Mouse (Mus musculus) embryonic facial prominence, embryonic 14.5 days (tissue): ENCODE results near the gene Gadl1. TPM values are rescaled to one million over a fixed set of nuclear protein-coding genes. Genes with fewer than 3 reads are reported as not detected.

Experiments
- ATAC-seq: fragments of 200-750 bp; cut with Nextera tagmentation; 2 replicates; pipeline ENCODE4 v1.8.0; 2017; ENCODE audit warnings: low read depth, moderate number of reproducible peaks, moderate TSS enrichment
- DNase-seq: peaks from one replicate; pipeline ENCODE4 v3.0.0-alpha.2; 2015; ENCODE audit warnings: low spot score
- H3K27ac ChIP-seq: fragments of 300-500 bp; sonication (generic); replicated peaks from 2 replicates; pipeline ENCODE4 v1.5.1; 2014; ENCODE audit warnings: low read depth, mild to moderate bottlenecking, low read length, moderate library complexity
- H3K27me3 ChIP-seq: fragments of 300-500 bp; sonication (generic); replicated peaks from 2 replicates; pipeline ENCODE4 v1.6.1; 2014; ENCODE audit warnings: low read length; ENCODE audit not compliant: control insufficient read depth, insufficient read depth
- H3K36me3 ChIP-seq: fragments of 300-500 bp; sonication (generic); 2 replicates; pipeline ENCODE4 v1.6.1; 2014; ENCODE audit warnings: low read length, mixed read lengths; ENCODE audit not compliant: control insufficient read depth, insufficient read depth
- H3K4me1 ChIP-seq: fragments of 300-500 bp; sonication (generic); 2 replicates; pipeline ENCODE4 v1.6.1; 2014; ENCODE audit warnings: antibody characterized with exemption, low read length; ENCODE audit not compliant: control insufficient read depth, insufficient read depth
- H3K4me2 ChIP-seq: fragments of 300-500 bp; sonication (generic); 2 replicates; pipeline ENCODE4 v1.6.1; 2014; ENCODE audit warnings: low read depth, mild to moderate bottlenecking, low read length, moderate library complexity, mixed read lengths
- H3K4me3 ChIP-seq: fragments of 300-500 bp; sonication (generic); 2 replicates; pipeline ENCODE4 v1.5.1; 2014; ENCODE audit warnings: low read depth, mild to moderate bottlenecking, low read length
- H3K9ac ChIP-seq: fragments of 300-500 bp; sonication (generic); 2 replicates; pipeline ENCODE4 v1.6.1; 2014; ENCODE audit warnings: low read depth, mild to moderate bottlenecking, low read length, moderate library complexity, mixed read lengths
- H3K9me3 ChIP-seq: fragments of 300-500 bp; sonication (generic); 2 replicates; pipeline ENCODE4 v1.6.1; 2016; ENCODE audit warnings: low read length; ENCODE audit not compliant: control insufficient read depth
- WGBS: fragments of 180-500 bp; shearing (Covaris S2); extraction: QIAGEN DNeasy Blood & Tissue Kit; methylation state at CpG from one replicate; pipeline ENCODE4 v1.1.7; 2014; 5-methylcytosine and 5-hydroxymethylcytosine counted together
- polyA plus RNA-seq: library from polyadenylated mRNA; unstranded; fragments of >200 nt; fragmentation: Nextera tagmentation; extraction: Ambion mirVana; gene quantifications from 2 replicates; pipeline ENCODE4 v1.2.1, GENCODE M21; 2014

The Gadl1 gene
- polyA plus RNA-seq, 1 experiment from 2014 or later = 2.5 TPM

DNA sequence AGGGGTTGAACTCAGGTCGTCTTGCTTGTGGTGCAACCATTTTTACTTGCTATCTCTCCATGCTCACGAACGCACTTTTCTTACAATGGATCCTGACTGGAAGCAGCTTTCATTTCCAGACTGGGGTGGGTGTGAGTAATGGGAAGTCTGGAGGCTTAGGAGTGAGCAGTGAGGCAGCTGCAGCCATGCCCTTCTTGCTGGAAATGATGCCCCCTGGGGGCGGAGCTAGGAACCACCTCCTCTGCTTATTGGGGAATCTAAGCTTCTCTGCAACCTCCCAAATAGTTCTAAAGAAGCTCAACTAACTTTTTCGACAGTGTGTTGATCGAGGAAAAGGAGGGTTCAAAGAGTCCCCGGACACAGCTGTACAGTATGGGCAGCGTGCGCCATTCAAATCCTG, 179.7 kb downstream of the Gadl1 start:
- peaks cover 43% of the 10 kb centered on the region for H3K36me3 ChIP-seq
- H3K27ac ChIP-seq = no peak overlapping the region
- H3K9ac ChIP-seq = no peak overlapping the region
- no peaks in the 10 kb centered on the region for H3K27me3 ChIP-seq
- H3K9me3 ChIP-seq = no peaks in the 10 kb centered on the region
- ATAC-seq = no peak
- DNase-seq = no peak
- 87% methylated on average over 9 of the region's 9 CpGs for WGBS
- peaks cover 5% of the 10 kb centered on the region; the same call in 1 of the 2 replicates for H3K4me1 ChIP-seq
- no peak overlapping the region for H3K4me3 ChIP-seq
- H3K4me2 ChIP-seq = no peak overlapping the region

GRCm38 (mm10) chr9:116090296-116090695, 181.0 kb downstream of the Gadl1 start:
- Histone ChIP-seq H3K4me3 (no peak overlapping the region), H3K9me3 (no peaks in the 10 kb centered on the region), H3K27me3 (no peaks in the 10 kb centered on the region), H3K4me2 (no peak overlapping the region), H3K36me3 (peaks cover 43% of the 10 kb centered on the region), H3K9ac (no peak overlapping the region), H3K27ac (no peak overlapping the region), H3K4me1 (peaks cover 5% of the 10 kb centered on the region; the same call in 1 of the 2 replicates)
- ATAC-seq (no peak), DNase-seq (no peak)
- 88% methylated on average over 9 of the region's 9 CpGs for WGBS

DNA sequence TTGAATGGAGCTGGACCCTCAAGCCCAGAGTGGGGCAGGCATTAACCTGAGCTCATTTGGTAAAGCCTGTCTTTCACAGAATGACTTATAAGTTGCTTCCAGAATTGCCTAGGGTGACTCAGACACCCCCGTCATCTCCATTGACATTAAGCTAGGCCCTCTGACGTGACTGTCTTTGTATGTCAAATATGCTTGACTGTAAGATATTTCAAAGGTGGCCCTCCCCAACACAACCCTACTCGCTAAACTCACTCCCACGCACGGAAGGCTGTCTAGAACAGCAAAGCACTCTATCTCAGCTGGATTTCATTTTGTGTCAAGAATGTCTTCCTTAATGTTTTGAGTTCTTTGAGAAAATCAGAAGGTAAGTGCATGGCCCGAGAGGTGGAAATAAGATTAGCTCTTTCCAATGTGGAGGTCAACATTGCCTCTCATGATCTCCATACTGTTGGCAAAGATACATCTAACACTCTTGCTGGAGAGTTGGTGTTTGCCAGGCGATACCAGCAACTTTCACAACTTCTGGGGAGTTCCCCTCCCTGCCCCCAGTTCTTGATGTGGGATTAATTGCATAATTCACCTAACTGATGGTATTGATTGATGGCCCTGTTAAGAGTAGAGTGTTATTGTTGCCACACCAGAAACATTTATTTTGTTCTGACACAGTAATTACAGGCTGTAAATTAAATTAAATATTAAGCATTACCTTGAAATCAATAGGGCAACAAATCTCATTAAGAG, 182.0 kb downstream of the Gadl1 start:
- no peak for DNase-seq
- H3K9ac ChIP-seq = no peak overlapping the region
- H3K4me3 ChIP-seq = no peak overlapping the region
- H3K36me3 ChIP-seq = peaks cover 46% of the 10 kb centered on the region
- H3K4me1 ChIP-seq = peaks cover 5% of the 10 kb centered on the region; the same call in 1 of the 2 replicates
- H3K9me3 ChIP-seq = no peaks in the 10 kb centered on the region
- no peak overlapping the region for H3K27ac ChIP-seq
- ATAC-seq = no peak
- no peak overlapping the region for H3K4me2 ChIP-seq
- 74% methylated on average over 7 of the region's 7 CpGs for WGBS
- H3K27me3 ChIP-seq = no peaks in the 10 kb centered on the region

DNA sequence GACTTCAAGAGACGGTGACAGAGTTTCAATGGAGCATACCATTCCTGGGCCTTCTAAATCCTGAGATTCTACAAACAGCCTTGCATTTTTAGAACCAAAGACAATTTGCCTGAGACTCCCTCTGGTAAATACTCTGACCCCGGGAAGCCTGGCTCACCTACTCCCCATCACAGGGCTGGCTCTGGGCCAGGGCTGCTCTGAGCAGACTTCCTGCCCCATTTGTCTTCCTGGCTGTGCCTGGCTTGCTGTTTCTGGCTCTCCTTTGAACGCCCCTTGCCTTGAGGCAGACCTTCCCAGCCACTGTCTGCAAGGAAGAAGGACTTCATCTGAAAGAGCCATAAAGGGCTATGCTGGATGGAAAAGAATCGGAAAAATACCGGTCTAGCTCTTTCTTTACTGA, 182.7 kb downstream of the Gadl1 start:
- no peak overlapping the region for H3K4me2 ChIP-seq
- peaks cover 5% of the 10 kb centered on the region; the same call in 1 of the 2 replicates for H3K4me1 ChIP-seq
- H3K36me3 ChIP-seq = peaks cover 46% of the 10 kb centered on the region
- H3K27me3 ChIP-seq = no peaks in the 10 kb centered on the region
- no peak overlapping the region for H3K9ac ChIP-seq
- H3K27ac ChIP-seq = no peak overlapping the region
- DNase-seq (peak; percentile 42), ATAC-seq (no peak)
- WGBS = 58% methylated on average over 5 of the region's 5 CpGs
- H3K9me3 ChIP-seq = no peaks in the 10 kb centered on the region
- no peak overlapping the region for H3K4me3 ChIP-seq

DNA sequence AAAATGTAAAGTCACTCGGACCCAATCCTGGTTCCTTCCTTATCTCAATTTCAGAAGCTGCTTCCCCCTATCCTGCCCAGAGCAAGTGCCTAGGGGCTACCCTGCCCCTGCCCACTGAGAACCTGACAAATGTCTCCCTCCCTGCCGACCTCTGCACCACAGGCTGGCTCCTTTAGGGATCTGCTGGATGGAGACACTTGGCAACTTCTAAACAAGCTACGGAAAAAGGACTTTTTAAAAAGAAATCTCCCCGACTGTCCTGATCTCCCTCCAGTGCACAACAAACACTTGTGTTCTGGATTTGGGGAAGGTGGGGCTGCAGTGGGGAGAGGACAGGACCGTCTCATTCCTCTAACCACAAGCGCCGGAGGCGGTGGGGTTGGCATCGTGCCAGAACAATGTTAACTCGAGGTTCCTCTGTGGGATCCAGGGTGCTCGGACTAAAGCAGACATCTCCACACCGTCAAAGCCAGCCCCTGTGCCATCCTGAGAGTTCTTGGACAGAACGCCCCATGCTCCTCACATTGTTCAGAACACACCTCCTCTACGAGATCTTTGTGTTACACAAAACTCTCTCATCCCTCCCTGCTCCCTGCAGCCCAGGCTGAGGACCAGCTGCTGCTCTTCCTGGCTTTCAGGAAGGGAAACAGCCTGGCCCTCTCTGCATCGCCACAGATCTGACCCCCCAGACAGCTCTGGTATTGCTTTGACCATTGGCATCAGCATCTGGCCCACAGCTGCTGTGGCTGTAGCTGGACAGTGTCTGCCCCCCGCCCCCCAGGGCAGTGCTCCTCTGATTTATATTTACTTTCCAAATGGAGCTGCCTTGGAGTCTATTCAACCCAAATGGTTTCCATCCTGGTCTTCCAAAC, 189.7 kb downstream of the Gadl1 start:
- Histone ChIP-seq H3K9me3 (no peaks in the 10 kb centered on the region), H3K27me3 (no peaks in the 10 kb centered on the region), H3K9ac (0 out of 2 replicates have a peak overlapping the region, but pooled peaks have one; percentile 9), H3K27ac (peak overlapping the region; percentile 72), H3K4me1 (peaks cover 19% of the 10 kb centered on the region), H3K4me3 (no peak overlapping the region), H3K36me3 (peaks cover 34% of the 10 kb centered on the region), H3K4me2 (0 out of 2 replicates have a peak overlapping the region, but pooled peaks have one; percentile 18)
- ATAC-seq (0 out of 2 replicates have a peak, but pooled peaks have one; percentile 44), DNase-seq (peak; percentile 73)
- 19% methylated on average over 16 of the region's 16 CpGs for WGBS

DNA sequence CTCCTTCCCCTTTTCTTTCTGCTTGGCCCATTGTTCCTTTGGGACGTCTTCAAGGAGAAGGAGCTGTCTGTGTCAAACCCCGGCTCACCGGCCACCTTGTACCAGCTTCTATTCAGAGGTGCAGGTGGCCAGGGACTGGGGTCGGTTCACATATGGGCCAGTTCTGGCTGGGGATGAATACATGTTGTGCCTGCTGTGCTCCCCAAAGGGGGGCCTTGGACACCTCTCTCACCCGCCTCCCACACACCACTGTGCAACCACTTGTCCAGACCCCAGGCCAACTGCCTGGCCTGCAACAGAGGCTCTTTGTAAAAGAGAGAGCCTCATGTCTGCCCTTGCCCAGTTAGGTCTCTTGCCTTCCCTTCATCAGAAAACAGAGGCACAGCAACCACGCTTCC, 190.3 kb downstream of the Gadl1 start:
- H3K4me2 ChIP-seq = no peak overlapping the region
- no peak overlapping the region for H3K4me3 ChIP-seq
- peak overlapping the region; percentile 72 for H3K27ac ChIP-seq
- H3K27me3 ChIP-seq = no peaks in the 10 kb centered on the region
- no peak overlapping the region for H3K9ac ChIP-seq
- no peaks in the 10 kb centered on the region for H3K9me3 ChIP-seq
- WGBS = 52% methylated on average over 6 of the region's 6 CpGs
- H3K36me3 ChIP-seq = peaks cover 40% of the 10 kb centered on the region
- H3K4me1 ChIP-seq = peaks cover 19% of the 10 kb centered on the region
- ATAC-seq = 0 out of 2 replicates have a peak, but pooled peaks have one; percentile 35
- no peak for DNase-seq

- no peak for DNase-seq
- Histone ChIP-seq H3K9ac (no peak overlapping the region), H3K4me3 (no peak overlapping the region), H3K27me3 (no peaks in the 10 kb centered on the region), H3K4me2 (no peak overlapping the region), H3K4me1 (peaks cover 19% of the 10 kb centered on the region), H3K9me3 (no peaks in the 10 kb centered on the region), H3K27ac (peak overlapping the region; percentile 72; the same call in 1 of the 2 replicates), H3K36me3 (peaks cover 45% of the 10 kb centered on the region)
- 68% methylated on average over 9 of the region's 9 CpGs for WGBS
- no peak for ATAC-seq
These were observed 190.8 kb downstream of the Gadl1 start for GRCm38 (mm10) chr9:116100015-116100414.

DNA sequence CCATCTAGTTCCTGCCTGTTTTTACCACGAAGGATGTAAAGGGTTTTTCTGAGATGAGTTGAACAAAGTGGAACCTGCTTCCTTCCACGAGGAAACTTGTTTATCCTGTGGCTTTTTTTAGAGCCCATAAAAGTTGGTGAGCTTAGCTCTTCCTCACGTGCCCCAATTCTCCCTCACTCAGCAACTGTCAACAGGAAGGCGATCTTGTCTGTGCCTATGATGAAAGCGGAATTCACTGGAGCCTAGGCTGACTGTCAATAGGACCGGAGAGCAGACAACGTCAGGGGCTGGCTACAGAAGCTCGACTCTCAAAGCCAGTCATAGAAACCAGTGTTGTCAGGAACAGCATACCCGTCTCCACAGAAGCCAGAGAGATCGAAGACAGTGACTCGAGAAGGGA, 192.6 kb downstream of the Gadl1 start:
- 75% methylated on average over 11 of the region's 11 CpGs for WGBS
- H3K27me3 ChIP-seq = no peaks in the 10 kb centered on the region
- peaks cover 59% of the 10 kb centered on the region for H3K36me3 ChIP-seq
- peaks cover 5% of the 10 kb centered on the region for H3K9me3 ChIP-seq
- DNase-seq = no peak
- H3K9ac ChIP-seq = no peak overlapping the region
- peaks cover 19% of the 10 kb centered on the region for H3K4me1 ChIP-seq
- H3K4me2 ChIP-seq = no peak overlapping the region
- ATAC-seq = no peak
- no peak overlapping the region for H3K4me3 ChIP-seq
- H3K27ac ChIP-seq = no peak overlapping the region
